Mouse (Mus musculus) E14TG2a.4 (cell line): ENCODE measurements around the gene Cdh16.

Source experiments
- CTCF ChIP-seq: conservative IDR thresholded peaks from 2 replicates; pipeline ENCODE4 v1.5.1; 2014; ENCODE audit warnings: low read length
- POU5F1 ChIP-seq: IDR thresholded peaks from 2 replicates; pipeline ENCODE4 v1.6.1; 2014; ENCODE audit warnings: low read length, borderline replicate concordance

- TF ChIP-seq CTCF (no peak), POU5F1 (no peak)
These were observed 17.5 kb upstream of the Cdh16 start, which contains the start of gene Ciao2b for GRCm38 (mm10) chr8:104641426-104642323.
